Mouse (Mus musculus): Measurements from ENCODE around the gene Mlst8.

DNA sequence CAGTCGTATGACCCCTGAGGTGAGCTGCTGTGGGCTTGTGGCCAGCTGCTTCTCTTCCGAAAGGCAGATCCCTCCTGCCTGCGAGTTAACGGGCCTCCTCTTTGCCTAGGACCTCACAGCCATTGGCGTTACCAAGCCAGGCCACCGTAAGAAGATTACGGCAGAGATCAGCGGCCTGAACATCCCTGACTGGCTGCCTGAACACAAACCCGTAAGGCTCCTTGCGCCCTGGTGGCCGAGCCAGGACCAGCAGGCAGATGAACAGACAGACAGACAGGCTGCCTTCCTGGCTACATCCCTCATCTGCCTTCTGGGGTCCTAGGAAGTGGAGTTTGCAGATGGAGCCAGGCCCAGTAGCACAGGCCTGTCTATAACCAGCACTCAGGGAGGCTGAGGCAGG, 23.3 kb upstream of the Mlst8 start:
- TF ChIP-seq POLR2A (IDR thresholded peaks at IDR 0.05; ENCODE audit: borderline replicate concordance, low read depth, low read length) (no peak), CTCF (IDR thresholded peaks at IDR 0.05; ENCODE audit: low read depth, low read length) (no peak)
